Mouse (Mus musculus) CH12.LX (cell line): Measurements from ENCODE around the gene Dio3. TPM values are rescaled to one million over a fixed set of nuclear protein-coding genes. Genes with fewer than 3 reads are reported as not detected.

Experiments used
- DNase-seq: peaks from one replicate; pipeline ENCODE4 v3.0.0-alpha.2; 2013; ENCODE audit errors: extremely low read depth
- H3K27ac ChIP-seq: 2 replicates; pipeline ENCODE4 v1.5.1; 2012; ENCODE audit warnings: low read depth, mild to moderate bottlenecking, control low read depth, moderate library complexity; ENCODE audit not compliant: insufficient read depth
- H3K27me3 ChIP-seq: replicated peaks from 2 replicates; pipeline ENCODE3; 2012; ENCODE audit warnings: inconsistent platforms
- H3K36me3 ChIP-seq, 2 experiments: replicated peaks in 1 of 2; 2 replicates each; pipeline versions ENCODE3 to v1.6.1; 2012; ENCODE audit warnings: inconsistent platforms in 1 of 2, low read length in 1 of 2, mild to moderate bottlenecking in 1 of 2, mixed read lengths in 1 of 2, moderate library complexity in 1 of 2; ENCODE audit not compliant: control insufficient read depth in 1 of 2, insufficient read depth in 1 of 2
- H3K4me1 ChIP-seq, 2 experiments: 2 replicates each; pipeline ENCODE4 v1.6.1; 2012; ENCODE audit warnings: inconsistent platforms in 1 of 2, moderate library complexity in 1 of 2; ENCODE audit not compliant: insufficient read depth in 2 of 2, control insufficient read depth in 1 of 2
- H3K4me2 ChIP-seq: 2 replicates; pipeline ENCODE4 v1.6.1; 2012; ENCODE audit warnings: low read depth, mild to moderate bottlenecking, control low read depth; ENCODE audit not compliant: poor library complexity, insufficient read depth, severe bottlenecking
- H3K4me3 ChIP-seq, 3 experiments: fragments of 150-350 bp in 1 of 3; sonication (generic) in 1 of 3; replicated peaks in 1 of 3; 2 replicates each; pipeline versions ENCODE3 to v1.5.1; 2011 to 2012; ENCODE audit warnings: low read depth in 2 of 3, low read length in 2 of 3, mild to moderate bottlenecking in 2 of 3, moderate library complexity in 2 of 3, control low read depth in 1 of 3, improper control_type of control experiment in 1 of 3, inconsistent platforms in 1 of 3, mixed read lengths in 1 of 3; ENCODE audit not compliant: poor library complexity in 1 of 3
- H3K79me2 ChIP-seq: replicated peaks from 2 replicates; pipeline ENCODE4 v1.6.1; 2012; ENCODE audit warnings: mild to moderate bottlenecking, moderate library complexity; ENCODE audit not compliant: control insufficient read depth, poor library complexity, insufficient read depth, severe bottlenecking; ENCODE audit errors: extremely low read depth
- H3K9ac ChIP-seq: 2 replicates; pipeline ENCODE4 v1.6.1; 2012; ENCODE audit warnings: low read depth, mild to moderate bottlenecking, control low read depth, moderate library complexity; ENCODE audit not compliant: insufficient read depth
- H3K9me3 ChIP-seq: replicated peaks from 2 replicates; pipeline ENCODE3; 2012; ENCODE audit warnings: low read length, inconsistent platforms, mixed read lengths
- BHLHE40 ChIP-seq: IDR thresholded peaks from 2 replicates; pipeline ENCODE4 v1.6.1; 2011; ENCODE audit warnings: mild to moderate bottlenecking, low read depth, low read length, improper control_type of control experiment
- CTCF ChIP-seq, 2 experiments: IDR thresholded peaks in 1 of 2; conservative IDR thresholded peaks in 1 of 2; 2 replicates each; pipeline ENCODE4 v1.5.1; 2011 to 2012; ENCODE audit warnings: low read depth in 2 of 2, low read length in 2 of 2, improper control_type of control experiment in 1 of 2, inconsistent platforms in 1 of 2, mild to moderate bottlenecking in 1 of 2, moderate library complexity in 1 of 2
- ELF1 ChIP-seq: IDR thresholded peaks from 2 replicates; pipeline ENCODE4 v1.6.1; 2014; ENCODE audit warnings: low read depth, mild to moderate bottlenecking, inconsistent platforms, low read length, improper control_type of control experiment
- ETS1 ChIP-seq: conservative IDR thresholded peaks from 2 replicates; pipeline ENCODE4 v1.6.1; 2012; ENCODE audit warnings: low read depth, mild to moderate bottlenecking, inconsistent platforms, low read length, improper control_type of control experiment, moderate library complexity
- GABPA ChIP-seq: IDR thresholded peaks from 2 replicates; pipeline ENCODE4 v1.6.1; 2012; ENCODE audit warnings: low read depth, low read length, improper control_type of control experiment, inconsistent platforms; ENCODE audit not compliant: insufficient replicate concordance
- IRF4 ChIP-seq: IDR thresholded peaks from 2 replicates; pipeline ENCODE4 v1.6.1; 2014; ENCODE audit warnings: low read depth, mild to moderate bottlenecking, inconsistent platforms, low read length, improper control_type of control experiment
- JUND ChIP-seq: conservative IDR thresholded peaks from 2 replicates; pipeline ENCODE4 v1.6.1; 2011; ENCODE audit warnings: low read depth, low read length, improper control_type of control experiment
- KAT2A ChIP-seq: IDR thresholded peaks from 2 replicates; pipeline ENCODE4 v1.6.1; 2012; ENCODE audit warnings: low read length, improper control_type of control experiment, inconsistent platforms; ENCODE audit not compliant: insufficient replicate concordance
- MEF2A ChIP-seq: IDR thresholded peaks from 2 replicates; pipeline ENCODE4 v1.6.1; 2014; ENCODE audit warnings: low read depth, mild to moderate bottlenecking, inconsistent platforms, low read length, improper control_type of control experiment, borderline replicate concordance
- MXI1 ChIP-seq: IDR thresholded peaks from 2 replicates; pipeline ENCODE4 v1.6.1; 2011; ENCODE audit warnings: mild to moderate bottlenecking, low read depth, low read length, improper control_type of control experiment
- MYC ChIP-seq: IDR thresholded peaks from 2 replicates; pipeline ENCODE4 v1.6.1; 2011; ENCODE audit warnings: low read depth, mild to moderate bottlenecking, improper control_type of control experiment, low read length
- NELFE ChIP-seq: IDR thresholded peaks from 2 replicates; pipeline ENCODE4 v1.6.1; 2011; ENCODE audit warnings: low read depth, low read length, improper control_type of control experiment
- NRF1 ChIP-seq: IDR thresholded peaks from 2 replicates; pipeline ENCODE4 v1.6.1; 2014; ENCODE audit warnings: low read depth, mild to moderate bottlenecking, inconsistent platforms, low read length, improper control_type of control experiment, moderate library complexity
- PAX5 ChIP-seq: IDR thresholded peaks from 2 replicates; pipeline ENCODE4 v1.6.1; 2012; ENCODE audit warnings: low read length, inconsistent platforms, mixed read lengths
- POLR2A ChIP-seq: IDR thresholded peaks from 2 replicates; pipeline ENCODE4 v1.6.1; 2011; ENCODE audit warnings: low read depth, mild to moderate bottlenecking, improper control_type of control experiment, low read length
- RCOR1 ChIP-seq: conservative IDR thresholded peaks from 2 replicates; pipeline ENCODE4 v1.6.1; 2012; ENCODE audit warnings: low read depth, mild to moderate bottlenecking, inconsistent platforms, low read length, improper control_type of control experiment
- SIN3A ChIP-seq: IDR thresholded peaks from 2 replicates; pipeline ENCODE4 v1.6.1; 2012; ENCODE audit warnings: low read length, improper control_type of control experiment, inconsistent platforms
- TBP ChIP-seq: conservative IDR thresholded peaks from 2 replicates; pipeline ENCODE4 v1.6.1; 2011; ENCODE audit warnings: low read depth, low read length, improper control_type of control experiment
- TCF12 ChIP-seq: IDR thresholded peaks from 2 replicates; pipeline ENCODE4 v1.6.1; 2014; ENCODE audit warnings: low read depth, mild to moderate bottlenecking, inconsistent platforms, low read length, improper control_type of control experiment
- UBTF ChIP-seq: IDR thresholded peaks from 2 replicates; pipeline ENCODE4 v1.6.1; 2012; ENCODE audit warnings: low read depth, mild to moderate bottlenecking, inconsistent platforms, low read length, improper control_type of control experiment, moderate library complexity
- USF1 ChIP-seq: IDR thresholded peaks from 2 replicates; pipeline ENCODE4 v1.6.1; 2014; ENCODE audit warnings: low read depth, mild to moderate bottlenecking, inconsistent platforms, low read length, improper control_type of control experiment
- USF2 ChIP-seq: conservative IDR thresholded peaks from 2 replicates; pipeline ENCODE4 v1.6.1; 2011; ENCODE audit warnings: low read depth, low read length, improper control_type of control experiment
- ZC3H11A ChIP-seq: IDR thresholded peaks from 2 replicates; pipeline ENCODE4 v1.6.1; 2012; ENCODE audit warnings: low read depth, mild to moderate bottlenecking, inconsistent platforms, low read length, improper control_type of control experiment
- ZMIZ1 ChIP-seq: IDR thresholded peaks from 2 replicates; pipeline ENCODE4 v1.6.1; 2012; ENCODE audit warnings: low read depth, mild to moderate bottlenecking, inconsistent platforms, low read length, improper control_type of control experiment
- ZNF384 ChIP-seq: IDR thresholded peaks from 2 replicates; pipeline ENCODE4 v1.6.1; 2012; ENCODE audit warnings: low read depth, low read length, improper control_type of control experiment, inconsistent platforms
- dilution Hi-C: fragments of 300-500 bp; cut with MboI; formaldehyde crosslinking; loops from 2 replicates; pipeline ENCODE4 v1.14.3; 2020; ENCODE audit warnings: low sequenced_read_pairs; ENCODE audit not compliant: extremely low pct_unique_long_range_greater_than_20kb, extremely low pct_ligation_motif_present
- in situ Hi-C: fragments of 300-500 bp; cut with MboI; formaldehyde crosslinking; loops from 3 replicates; pipeline ENCODE4 v1.14.3; 2019; ENCODE audit warnings: low sequenced_read_pairs, low pct_ligation_motif_present, low pct_unique_long_range_greater_than_20kb, mixed read lengths
- polyA plus RNA-seq: library from polyadenylated mRNA; unstranded; fragments of >175 nt; gene quantifications from 2 replicates; pipeline ENCODE4 v1.2.1, GENCODE M21; 2012; ENCODE audit warnings: low read depth; ENCODE audit not compliant: insufficient read length
- total RNA-seq, 2 experiments: library from RNA; depleted of rRNA; stranded (reverse); fragments of 300-350 nt in 1 of 2; fragments of >200 nt in 1 of 2; gene quantifications; 2 replicates each; pipeline ENCODE4 v1.2.3; 2012 to 2014

Dio3 gene
- total and polyA plus RNA-seq, 3 experiments, result not detected

GRCm38 (mm10) chr12:110276034-110276433 lies 2.8 kb upstream of the Dio3 start:
- no peaks in the 10 kb centered on the region for H3K4me1 ChIP-seq
- H3K27ac ChIP-seq, result no peak overlapping the region
- H3K79me2 ChIP-seq, result no peaks in the 10 kb centered on the region
- no peak overlapping the region for H3K4me3 ChIP-seq
- dilution Hi-C loops (no loop called here), in situ Hi-C loops (no loop called here)
- peaks cover 83% of the 10 kb centered on the region for H3K9me3 ChIP-seq
- H3K4me2 ChIP-seq, result no peak overlapping the region
- no peak overlapping the region for H3K9ac ChIP-seq
- TF ChIP-seq ZNF384 (no peak), BHLHE40 (no peak), IRF4 (no peak), UBTF (no peak), MXI1 (no peak), KAT2A (no peak), TCF12 (no peak), MEF2A (no peak)
- no peak for DNase-seq
- H3K36me3 ChIP-seq, result no peaks in the 10 kb centered on the region
- no peaks in the 10 kb centered on the region for H3K27me3 ChIP-seq

GRCm38 (mm10) chr12:110277259-110277964 lies 1.5 kb upstream of the Dio3 start:
- Histone ChIP-seq H3K4me1 (no peaks in the 10 kb centered on the region), H3K9ac (no peak overlapping the region), H3K36me3 (no peaks in the 10 kb centered on the region), H3K27ac (no peak overlapping the region), H3K9me3 (peaks cover 81% of the 10 kb centered on the region), H3K79me2 (no peaks in the 10 kb centered on the region), H3K4me2 (no peak overlapping the region), H3K4me3 (no peak overlapping the region), H3K27me3 (no peaks in the 10 kb centered on the region)
- dilution Hi-C loops (no loop called here), in situ Hi-C loops (no loop called here)
- no peak for TF ChIP-seq POLR2A
- TF ChIP-seq GABPA, result no peak
- no peak for TF ChIP-seq TCF12
- TF ChIP-seq ELF1, result no peak
- no peak for TF ChIP-seq PAX5
- TF ChIP-seq MEF2A, result no peak
- TF ChIP-seq MYC, result no peak
- TF ChIP-seq JUND, result no peak
- no peak for TF ChIP-seq SIN3A
- TF ChIP-seq USF1, result no peak
- no peak for TF ChIP-seq ETS1
- TF ChIP-seq RCOR1, result no peak
- no peak for TF ChIP-seq ZMIZ1
- TF ChIP-seq NELFE, result no peak
- no peak for TF ChIP-seq CTCF (conservative IDR thresholded peaks at IDR 0.05 in 1 of 2, IDR thresholded peaks at IDR 0.05 in 1 of 2; ENCODE audit: low read depth in 2 of 2, low read length in 2 of 2)
- no peak for TF ChIP-seq USF2
- TF ChIP-seq IRF4, result no peak
- no peak for TF ChIP-seq TBP
- no peak for TF ChIP-seq NRF1
- TF ChIP-seq ZC3H11A, result no peak
- DNase-seq, result no peak
